Mouse (Mus musculus) lung, postnatal 0 days (tissue): ENCODE results near the gene Gm13769. TPM values are rescaled to one million over a fixed set of nuclear protein-coding genes. Genes with fewer than 3 reads are reported as not detected.
"Not testable (repeated sequence)": the region's sequence is repeated elsewhere in the genome, so short reads cannot be mapped to it uniquely, and the experiment has no call there.

Source experiments
- ATAC-seq: fragments of 200-750 bp; cut with Nextera tagmentation; 2 replicates; pipeline ENCODE4 v1.8.0; 2017; ENCODE audit warnings: moderate library complexity
- DNase-seq: peaks from one replicate; pipeline ENCODE4 v3.0.0-alpha.2; 2016; ENCODE audit warnings: low spot score
- H3K27ac ChIP-seq: fragments of 300-500 bp; sonication (generic); 2 replicates; pipeline ENCODE4 v1.5.1; 2014; ENCODE audit warnings: antibody characterized with exemption, mild to moderate bottlenecking, low read length, mixed read lengths
- H3K27me3 ChIP-seq: fragments of 300-500 bp; sonication (generic); replicated peaks from 2 replicates; pipeline ENCODE4 v1.6.1; 2014; ENCODE audit warnings: low read length, mixed read lengths; ENCODE audit not compliant: insufficient read depth
- H3K36me3 ChIP-seq: fragments of 300-500 bp; sonication (generic); 2 replicates; pipeline ENCODE4 v1.6.1; 2014; ENCODE audit warnings: low read length, mixed read lengths; ENCODE audit not compliant: insufficient read depth
- H3K4me1 ChIP-seq: fragments of 300-500 bp; sonication (generic); 2 replicates; pipeline ENCODE4 v1.6.1; 2014; ENCODE audit warnings: antibody characterized with exemption, low read depth, low read length, mixed read lengths; ENCODE audit not compliant: insufficient read depth
- H3K4me2 ChIP-seq: fragments of 300-500 bp; sonication (generic); replicated peaks from 2 replicates; pipeline ENCODE4 v1.6.1; 2014; ENCODE audit warnings: low read depth, mild to moderate bottlenecking, low read length, moderate library complexity, mixed read lengths
- H3K4me3 ChIP-seq: fragments of 300-500 bp; sonication (generic); 2 replicates; pipeline ENCODE4 v1.5.1; 2014; ENCODE audit warnings: low read depth, low read length
- H3K9ac ChIP-seq: fragments of 300-500 bp; sonication (generic); replicated peaks from 2 replicates; pipeline ENCODE4 v1.6.1; 2014; ENCODE audit warnings: low read depth, mild to moderate bottlenecking
- H3K9me3 ChIP-seq: fragments of 300-500 bp; sonication (generic); 2 replicates; pipeline ENCODE4 v1.6.1; 2016; ENCODE audit warnings: low read length, mixed read lengths
- CTCF ChIP-seq: IDR thresholded peaks from 2 replicates; pipeline ENCODE4 v1.5.1; 2016; ENCODE audit warnings: antibody characterized with exemption, mild to moderate bottlenecking
- EP300 ChIP-seq: IDR thresholded peaks from 2 replicates; pipeline ENCODE4 v1.6.1; 2016; ENCODE audit warnings: antibody characterized with exemption, mild to moderate bottlenecking, control low read depth
- WGBS: fragments of 180-500 bp; shearing (Covaris S2); extraction: QIAGEN DNeasy Blood & Tissue Kit; methylation state at CpG from one replicate; pipeline ENCODE4 v1.1.7; 2014; 5-methylcytosine and 5-hydroxymethylcytosine counted together
- polyA plus RNA-seq: library from polyadenylated mRNA; unstranded; fragments of >200 nt; fragmentation: Nextera tagmentation; extraction: Ambion mirVana; gene quantifications from 2 replicates; pipeline ENCODE4 v1.2.1, GENCODE M21; 2015

Gene Gm13769
- not detected in 2 replicates for polyA plus RNA-seq

- not testable (repeated sequence) for ATAC-seq, H3K4me1 ChIP-seq, H3K9ac ChIP-seq, DNase-seq, H3K36me3 ChIP-seq, H3K9me3 ChIP-seq, H3K27me3 ChIP-seq, H3K27ac ChIP-seq, H3K4me2 ChIP-seq, H3K4me3 ChIP-seq
- WGBS: no CpG with 5 or more reads among the region's 6 CpGs
Measured at GRCm38 (mm10) chr2:90321900-90322299, at the start of gene Gm13769. Gene Gm13769 (plus strand): TSS chr2:90322200.

GRCm38 (mm10) chr2:90292741-90293140 lies 29.3 kb upstream of the Gm13769 start, which contains the start of gene Olfr1272:
Gene Olfr1272 (minus strand): TSS chr2:90292841.
- Histone ChIP-seq H3K27ac (no peak within 1 kb of the TSS), H3K36me3 (no peaks in the 10 kb centered on the region), H3K4me3 (no peak within 1 kb of the TSS), H3K9me3 (no peaks in the 10 kb centered on the region), H3K4me2 (no peak within 1 kb of the TSS), H3K27me3 (no peaks in the 10 kb centered on the region), H3K4me1 (no peaks in the 10 kb centered on the region), H3K9ac (no peak within 1 kb of the TSS)
- WGBS: 90% methylated on average over 6 of the region's 6 CpGs
- TF ChIP-seq CTCF (no peak), EP300 (no peak)
- no peak for ATAC-seq
- DNase-seq: no peak

GRCm38 (mm10) chr2:90346694-90347093 lies 24.7 kb downstream of the Gm13769 start:
- WGBS: no CpG with 5 or more reads among the region's 4 CpGs
- not testable (repeated sequence) for H3K9me3 ChIP-seq, H3K4me3 ChIP-seq, H3K27ac ChIP-seq, H3K36me3 ChIP-seq, DNase-seq, H3K4me1 ChIP-seq, H3K9ac ChIP-seq, H3K27me3 ChIP-seq, H3K4me2 ChIP-seq, ATAC-seq

GRCm38 (mm10) chr2:90351047-90351446 lies 29.0 kb downstream of the Gm13769 start:
- H3K9ac ChIP-seq, H3K9me3 ChIP-seq, H3K4me1 ChIP-seq, H3K27me3 ChIP-seq, H3K36me3 ChIP-seq, H3K27ac ChIP-seq, ATAC-seq, DNase-seq, H3K4me3 ChIP-seq, H3K4me2 ChIP-seq: not testable (repeated sequence)
- no CpG with 5 or more reads among the region's 6 CpGs for WGBS

- DNase-seq, H3K36me3 ChIP-seq, H3K4me1 ChIP-seq, H3K9ac ChIP-seq, H3K27ac ChIP-seq, H3K4me2 ChIP-seq, H3K4me3 ChIP-seq, H3K9me3 ChIP-seq, ATAC-seq, H3K27me3 ChIP-seq: not testable (repeated sequence)
- no CpG with 5 or more reads among the region's 3 CpGs for WGBS
Measured at GRCm38 (mm10) chr2:90351540-90351939, 29.5 kb downstream of the Gm13769 start.

- ATAC-seq, H3K27ac ChIP-seq, H3K9ac ChIP-seq, H3K9me3 ChIP-seq, H3K4me2 ChIP-seq, H3K27me3 ChIP-seq, H3K36me3 ChIP-seq, H3K4me3 ChIP-seq, DNase-seq, H3K4me1 ChIP-seq: not testable (repeated sequence)
- no CpG with 5 or more reads among the region's 5 CpGs for WGBS
Measured at GRCm38 (mm10) chr2:90359229-90359628, 37.2 kb downstream of the Gm13769 start.

GRCm38 (mm10) chr2:90360199-90360598 lies 38.2 kb downstream of the Gm13769 start:
- not testable (repeated sequence) for DNase-seq, H3K4me2 ChIP-seq, H3K4me3 ChIP-seq, H3K9me3 ChIP-seq, H3K27me3 ChIP-seq, H3K36me3 ChIP-seq, H3K4me1 ChIP-seq, H3K9ac ChIP-seq, ATAC-seq, H3K27ac ChIP-seq
- WGBS: no CpG with 5 or more reads among the region's 4 CpGs

Other genes with a start within 250 kb of the Gm13769 start
- not detected in 2 replicates for gene Olfr1269, start 200.8 kb upstream of the Gm13769 start, polyA plus RNA-seq
- not detected in 2 replicates for gene Olfr32, start 179.9 kb upstream of the Gm13769 start, polyA plus RNA-seq
- not detected in 2 replicates for gene Olfr1270, start 169.1 kb upstream of the Gm13769 start, polyA plus RNA-seq
- not detected in 2 replicates for gene Olfr1506, start 97.7 kb upstream of the Gm13769 start, polyA plus RNA-seq
- gene Olfr142, start 64.6 kb upstream of the Gm13769 start, polyA plus RNA-seq: not detected in 2 replicates
- not detected in 2 replicates for gene Olfr1271, start 51.2 kb upstream of the Gm13769 start, polyA plus RNA-seq
- not detected in 2 replicates for gene Olfr1272, start 29.4 kb upstream of the Gm13769 start, polyA plus RNA-seq
- not detected in 2 replicates for gene Olfr1274-ps, start 76.5 kb downstream of the Gm13769 start, polyA plus RNA-seq